Mouse (Mus musculus): ENCODE results near the gene Cnksr1. TPM values are rescaled to one million over a fixed set of nuclear protein-coding genes. Genes with fewer than 3 reads are reported as not detected.
"Not testable (repeated sequence)": the region's sequence is repeated elsewhere in the genome, so short reads cannot be mapped to it uniquely, and the experiment has no call there.

Cnksr1 gene
- total RNA-seq (2021), result 1 to 10 TPM in 1 of 2 experiments, under 1 TPM in 1; 0.34 to 3.0 TPM
- long read RNA-seq, experiment 1, result 0 reads
- long read RNA-seq, experiment 2, partial matches to known transcripts, result 1 of 1 reads
- long read RNA-seq, experiment 2, other reads (novel, unspliced or antisense), result 0 of 1 reads

DNA sequence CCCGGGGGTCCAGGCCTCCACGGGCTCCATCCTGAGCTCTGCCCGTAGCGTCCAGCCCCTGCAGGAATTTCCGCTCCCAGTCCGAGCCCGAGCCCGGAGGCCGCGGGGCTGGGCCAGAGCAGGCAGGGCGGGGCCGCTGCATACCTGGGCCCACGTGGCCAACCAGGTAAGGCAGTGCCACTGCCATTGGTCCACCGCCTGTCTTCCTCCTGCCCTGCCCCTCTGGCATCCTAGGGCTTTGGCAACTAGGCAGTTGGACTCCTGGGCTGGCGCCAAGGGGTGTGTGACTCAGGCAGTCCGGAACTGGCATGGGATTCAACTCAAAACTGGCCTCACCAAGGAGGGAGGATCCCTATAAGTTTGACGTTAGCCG, at the start of gene Cnksr1:
TSS of gene Cnksr1 (minus strand) at position 121 of the 373 bp plus-strand sequence.
- DNase-seq (ENCODE audit: low spot score in 2 of 2), result peak; percentile 49 to 72

DNA sequence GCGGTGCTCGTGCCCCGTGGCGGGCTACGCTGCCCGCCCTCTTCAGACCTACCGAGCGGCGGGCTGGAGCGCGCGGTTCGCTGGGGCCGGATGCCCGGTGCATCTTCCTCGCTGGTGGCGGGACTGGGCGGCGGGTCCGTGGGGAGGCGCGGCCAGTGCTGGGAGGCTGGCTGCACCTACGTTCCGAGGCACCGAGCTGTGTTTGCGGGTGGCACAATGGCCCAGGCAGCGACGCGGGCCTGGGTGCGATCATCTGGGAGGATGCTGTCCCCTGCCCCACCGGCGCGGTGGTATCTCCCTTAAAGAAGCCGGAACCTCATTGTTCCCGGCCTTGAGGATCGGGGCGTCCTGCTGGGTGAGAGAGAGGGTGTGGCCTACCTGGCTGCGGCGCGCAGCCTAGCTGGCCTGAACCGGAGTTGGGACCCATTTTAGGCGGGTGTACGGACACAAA, 49.4 kb upstream of the Cnksr1 start, which contains the start of gene Pdik1l:
TSS of gene Pdik1l (minus strand) at position 321 of the 451 bp plus-strand sequence.
- DNase-seq (ENCODE audit: low spot score in 2 of 2), result peak; percentile 43 to 50

DNA sequence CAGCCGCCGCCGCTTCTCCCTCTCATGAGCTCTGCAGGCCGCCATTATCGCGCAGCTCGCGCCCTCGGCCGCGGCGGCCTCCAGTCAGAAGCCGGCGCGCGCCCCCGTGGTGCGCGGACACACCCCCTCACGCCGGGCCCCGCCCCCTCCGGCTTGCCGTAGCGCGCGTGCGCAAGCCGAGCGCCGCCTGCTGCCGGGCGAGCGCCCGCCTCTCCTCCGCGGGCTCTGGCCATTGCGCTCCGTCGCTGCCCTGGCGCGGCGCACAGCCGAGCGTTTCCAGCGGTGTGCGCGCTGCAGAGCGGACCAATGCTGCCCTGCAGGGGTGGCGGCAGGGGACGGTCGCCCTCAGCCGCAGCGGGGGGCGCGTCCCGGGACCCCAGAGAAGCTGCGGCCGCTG, 49.0 kb upstream of the Cnksr1 start:
- peak; percentile 94 to 100 for DNase-seq (ENCODE audit: low spot score in 2 of 2)

DNA sequence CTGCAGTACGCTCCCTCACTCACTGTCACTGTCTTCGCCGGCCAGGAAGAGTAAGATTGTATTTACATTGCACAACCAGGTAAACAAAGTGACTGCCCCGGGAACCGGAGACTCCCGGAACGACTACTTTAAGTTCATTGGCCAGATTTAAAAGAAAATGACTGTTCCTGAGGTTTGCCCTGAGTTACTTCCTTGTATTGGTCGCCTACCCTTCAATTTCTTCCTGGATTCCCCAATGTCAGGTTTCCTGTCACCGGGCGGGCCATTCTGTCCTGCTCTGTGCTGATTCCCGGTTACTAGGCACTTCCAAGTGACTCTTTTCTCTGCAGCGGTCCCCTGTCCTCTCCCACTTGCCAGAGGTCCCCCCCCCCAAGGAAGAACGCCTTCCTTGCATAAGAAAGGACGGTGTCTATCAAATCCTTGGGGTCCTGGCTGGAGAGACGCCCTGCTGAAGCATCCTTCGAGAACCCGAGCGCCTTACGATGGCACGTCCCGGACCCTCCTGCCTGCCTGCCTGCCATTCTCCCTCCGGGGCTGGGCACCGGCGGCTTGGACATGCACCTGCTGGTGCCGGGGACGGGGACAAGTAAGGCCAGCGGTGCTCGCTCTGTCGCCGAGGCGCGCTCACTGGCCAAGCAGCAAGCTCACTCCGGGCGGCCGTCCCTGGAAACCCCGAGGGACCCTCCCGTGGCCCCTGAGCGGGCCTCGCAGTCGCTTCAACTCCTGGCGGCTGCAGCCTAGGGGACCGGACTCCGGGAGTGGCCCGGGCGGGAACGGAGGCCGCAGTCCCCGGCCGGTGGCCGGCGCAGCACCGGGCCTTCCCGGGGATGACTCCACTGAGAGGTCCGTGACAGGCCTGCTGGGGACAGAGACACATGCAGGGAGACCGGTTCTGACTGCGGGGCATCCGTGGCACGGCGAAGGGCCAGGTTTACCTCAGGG, 48.3 kb upstream of the Cnksr1 start:
- DNase-seq (ENCODE audit: low spot score in 2 of 2), result peak in 1 of 2 experiments; percentile 12

DNA sequence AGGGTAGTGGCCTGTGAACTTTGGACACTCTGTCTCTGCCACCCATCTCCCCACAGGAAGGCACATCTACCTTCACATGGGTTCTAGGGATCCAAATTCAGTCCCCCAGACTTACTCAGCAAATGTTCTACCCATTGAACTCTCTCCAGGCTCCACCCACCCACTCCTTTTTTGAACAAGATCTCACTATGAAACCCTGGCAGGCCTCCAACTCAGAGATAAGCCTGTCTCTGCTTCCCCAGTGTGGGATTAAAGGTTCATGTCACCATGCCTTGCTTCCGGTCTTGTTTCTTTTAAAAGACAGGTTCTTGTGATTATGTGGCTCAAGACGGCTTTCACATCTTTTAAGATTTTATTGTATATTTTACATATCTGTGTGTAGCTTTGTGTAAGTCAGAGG, 46.7 kb upstream of the Cnksr1 start:
- DNase-seq (ENCODE audit: low spot score in 2 of 2), result no peak

GRCm38 (mm10) chr4:134273417-134274345, 35.5 kb upstream of the Cnksr1 start:
- DNase-seq (ENCODE audit: low spot score in 2 of 2), result no peak

- DNase-seq (ENCODE audit: low spot score in 2 of 2), result no peak
Observed at GRCm38 (mm10) chr4:134272731-134273416, 34.7 kb upstream of the Cnksr1 start.

DNA sequence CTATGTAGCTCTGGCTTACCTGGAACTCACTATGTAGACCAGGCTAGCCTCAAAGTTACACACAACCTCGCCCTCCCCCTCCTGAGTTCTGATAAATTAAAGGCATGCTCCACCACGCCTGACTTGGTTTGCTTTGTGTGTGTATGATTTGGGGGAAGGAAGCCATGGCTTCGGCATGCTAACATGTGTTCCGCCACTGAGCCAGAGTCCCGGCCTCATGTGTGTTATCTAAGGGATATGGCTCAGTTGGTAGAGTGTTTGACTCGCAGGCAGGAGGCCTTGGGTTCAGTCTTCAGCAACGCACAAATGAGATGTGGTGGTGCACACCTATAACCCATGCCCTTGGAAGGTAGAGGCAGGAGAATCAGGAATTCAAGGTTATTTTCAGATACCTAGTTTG, 33.8 kb upstream of the Cnksr1 start:
- no peak for DNase-seq (ENCODE audit: low spot score in 2 of 2)

GRCm38 (mm10) chr4:134269622-134270021, 31.4 kb upstream of the Cnksr1 start:
- not testable (repeated sequence) for DNase-seq (ENCODE audit: low spot score in 2 of 2)

GRCm38 (mm10) chr4:134268102-134268655, 30.0 kb upstream of the Cnksr1 start:
- no peak for DNase-seq (ENCODE audit: low spot score in 2 of 2)

DNA sequence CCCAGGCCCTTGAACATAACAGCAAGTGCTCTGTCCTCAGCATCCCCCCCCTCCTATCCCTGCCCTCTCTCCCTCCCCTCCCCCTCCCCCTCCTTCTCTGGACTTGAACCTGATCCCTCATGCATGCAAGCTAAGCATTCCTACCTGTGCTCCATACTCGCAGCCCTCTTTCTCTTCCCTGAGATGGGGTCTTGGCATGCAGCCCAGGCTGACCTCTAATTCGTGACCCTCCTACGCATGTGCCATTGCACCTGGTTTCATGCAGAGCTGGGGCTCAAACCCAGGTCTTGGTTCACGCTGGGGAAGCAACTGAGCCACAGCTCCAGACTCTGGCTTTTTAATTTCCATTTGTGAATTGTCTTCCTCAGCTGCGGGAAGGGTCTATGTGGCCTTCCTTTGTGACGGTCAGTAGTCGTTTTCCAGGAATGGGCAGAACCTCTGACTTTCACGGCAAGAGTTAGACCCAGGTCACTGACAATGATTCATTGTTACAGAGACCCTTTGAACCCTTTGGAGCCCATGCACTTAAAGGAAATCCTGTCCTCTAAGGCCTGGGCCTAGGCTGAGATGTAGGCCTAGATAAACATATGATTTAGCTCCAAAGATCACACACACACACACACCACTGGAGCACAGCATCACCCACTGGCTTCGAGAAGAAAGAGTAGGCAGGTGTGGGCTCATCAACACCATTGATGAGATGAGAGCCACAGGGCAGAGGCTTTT, 27.8 kb upstream of the Cnksr1 start:
- DNase-seq (ENCODE audit: low spot score in 2 of 2), result no peak

DNA sequence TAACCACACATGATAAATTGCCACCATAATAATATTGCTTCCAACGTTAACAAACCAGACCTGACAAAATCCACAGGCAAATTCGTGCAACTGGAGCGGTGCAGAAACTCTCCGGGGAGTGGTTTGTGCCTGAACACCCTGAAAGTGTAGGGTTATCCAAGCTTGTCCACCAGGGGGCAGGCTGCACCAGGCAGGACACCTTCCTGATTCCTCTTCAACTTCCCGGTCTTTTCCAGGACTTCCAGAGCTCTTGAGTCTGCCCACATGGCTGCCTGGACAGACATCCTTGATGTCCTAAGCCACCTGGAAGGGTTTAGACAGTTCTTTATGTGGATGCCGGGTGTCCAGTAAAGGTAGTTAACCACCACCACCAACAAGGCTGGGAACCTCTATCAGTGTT, 25.0 kb upstream of the Cnksr1 start:
- DNase-seq (ENCODE audit: low spot score in 2 of 2), result peak in 1 of 2 experiments; percentile 50

GRCm38 (mm10) chr4:134258354-134258753, 20.2 kb upstream of the Cnksr1 start:
- DNase-seq (ENCODE audit: low spot score in 2 of 2), result no peak

DNA sequence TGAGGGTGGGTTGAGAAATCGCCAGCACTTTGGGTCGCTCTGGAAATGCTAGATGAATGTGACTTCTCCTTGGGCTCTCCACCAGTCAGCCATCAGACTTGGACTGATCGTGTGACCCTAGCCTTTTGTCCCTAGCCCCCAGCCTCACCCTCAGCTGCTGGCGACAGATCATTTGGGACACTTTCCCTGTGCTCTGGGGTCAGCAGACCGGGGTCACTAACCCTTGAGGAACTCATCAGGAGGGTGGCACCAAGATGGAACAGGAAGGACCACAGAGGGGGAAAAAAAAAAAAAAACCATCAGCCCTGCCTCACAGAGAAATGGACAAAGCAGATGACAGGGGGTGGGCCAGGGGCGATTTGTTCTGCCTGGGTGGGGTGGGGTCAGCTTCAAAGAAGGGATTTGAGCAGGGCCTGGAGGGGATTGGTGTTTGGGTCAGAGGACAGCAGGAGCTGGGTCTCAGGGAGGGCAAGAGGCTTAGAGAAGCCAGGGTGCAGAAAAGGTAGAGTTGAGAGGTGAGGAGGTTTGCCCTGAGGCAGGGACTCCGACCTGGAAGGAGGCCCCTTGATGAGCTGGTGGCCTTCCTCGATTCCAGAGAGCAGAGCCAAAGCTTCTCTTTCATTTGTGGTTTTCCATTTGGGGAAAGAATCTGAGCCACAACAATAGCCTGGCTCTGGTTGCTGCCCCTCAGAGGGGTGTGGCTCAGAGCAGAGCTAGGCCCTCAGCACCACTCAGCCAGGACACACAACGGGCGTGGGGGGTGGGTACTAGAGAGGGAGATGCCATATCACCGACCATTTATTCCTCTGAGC, 19.2 kb upstream of the Cnksr1 start:
- no peak for DNase-seq (ENCODE audit: low spot score in 2 of 2)

DNA sequence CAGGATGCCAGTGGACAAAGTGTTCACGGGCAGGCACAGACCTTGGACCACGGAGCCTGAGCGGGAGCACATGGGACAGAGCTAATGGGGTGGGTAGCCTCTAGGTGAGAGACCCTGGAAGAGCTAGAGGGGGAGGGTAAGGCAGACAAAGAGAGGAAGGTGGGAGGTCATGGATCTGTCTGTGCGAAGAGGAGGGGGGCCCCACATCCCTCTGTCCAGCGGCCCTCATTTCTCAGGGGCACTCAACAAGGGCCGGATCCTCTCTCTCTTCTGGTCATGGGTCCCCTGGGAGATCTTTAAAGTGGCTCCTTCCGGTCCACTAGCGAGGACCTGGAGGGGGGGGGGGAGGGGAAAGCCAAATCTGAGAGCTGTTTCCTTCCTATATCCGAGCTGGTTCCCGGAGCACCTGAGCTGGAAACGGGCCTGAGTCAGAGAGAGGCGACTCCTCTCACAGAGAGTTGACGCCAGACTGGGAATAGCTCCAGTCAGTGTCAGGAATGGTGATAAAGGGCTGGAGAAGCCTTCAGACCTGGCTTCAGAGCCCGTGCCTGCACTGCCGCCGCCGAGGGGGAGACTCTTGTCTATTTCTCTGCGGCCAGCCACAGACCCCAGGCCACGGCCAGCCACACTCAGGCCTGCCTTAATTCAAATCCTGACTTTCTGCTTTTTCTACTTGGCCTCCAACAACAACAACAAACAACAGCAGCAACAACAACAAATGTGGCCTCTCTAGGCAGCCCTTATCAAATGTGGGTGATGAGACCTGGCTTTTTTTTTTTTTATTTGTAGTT, 18.4 kb upstream of the Cnksr1 start:
- DNase-seq (ENCODE audit: low spot score in 2 of 2), result no peak

- DNase-seq (ENCODE audit: low spot score in 2 of 2), result no peak
Observed at GRCm38 (mm10) chr4:134255854-134256253, 17.7 kb upstream of the Cnksr1 start.

GRCm38 (mm10) chr4:134254835-134255234, 16.6 kb upstream of the Cnksr1 start:
- DNase-seq (ENCODE audit: low spot score in 2 of 2), result no peak

DNA sequence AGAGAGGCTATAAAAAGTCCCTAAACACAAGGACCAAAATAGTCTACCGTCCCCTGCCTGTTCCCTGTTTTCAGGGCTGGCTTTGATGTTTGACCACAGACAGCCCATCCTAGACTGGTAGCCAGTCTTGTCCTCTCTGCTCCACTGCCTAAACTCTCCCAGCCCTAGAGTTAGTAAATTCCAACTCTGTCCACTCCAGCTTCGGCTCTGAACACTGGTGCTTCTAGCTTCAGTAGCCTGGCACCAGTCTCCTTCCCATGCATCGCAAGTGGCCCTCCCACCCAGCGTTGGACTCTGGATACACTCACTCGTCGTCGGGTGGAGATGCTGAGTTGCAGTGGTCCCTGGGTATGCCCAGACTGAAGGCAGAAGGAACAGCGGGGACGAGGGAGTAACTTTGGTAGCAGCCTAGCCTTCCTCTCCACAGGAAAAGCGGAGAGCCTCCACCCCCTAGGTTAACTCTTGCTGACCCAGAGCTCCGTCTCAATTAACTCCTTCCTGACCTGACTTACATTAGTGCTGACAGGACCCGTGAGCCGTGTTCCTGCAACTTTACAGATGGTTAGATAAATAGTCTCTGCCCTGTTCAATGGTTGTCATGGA, 15.6 kb upstream of the Cnksr1 start, which contains the start of gene Grrp1:
TSS of gene Grrp1 (minus strand) at position 385 of the 603 bp plus-strand sequence.
- no peak for DNase-seq (ENCODE audit: low spot score in 2 of 2)
